Mouse (Mus musculus) midbrain, embryonic 10.5 days (tissue): ENCODE data around the gene Trmt112. TPM values are rescaled to one million over a fixed set of nuclear protein-coding genes. Genes with fewer than 3 reads are reported as not detected.

Experiments used
- DNase-seq: peaks from one replicate; pipeline ENCODE4 v3.0.0-alpha.2; 2017; ENCODE audit warnings: low spot score
- H3K27ac ChIP-seq: fragments of 300-500 bp; sonication (generic); replicated peaks from 2 replicates; pipeline ENCODE4 v1.5.1; 2016; ENCODE audit warnings: mild to moderate bottlenecking
- H3K27me3 ChIP-seq: fragments of 300-500 bp; sonication (generic); 2 replicates; pipeline ENCODE4 v1.6.1; 2016; ENCODE audit warnings: low read depth, mild to moderate bottlenecking; ENCODE audit not compliant: poor library complexity, severe bottlenecking
- H3K36me3 ChIP-seq: fragments of 300-500 bp; sonication (generic); 2 replicates; pipeline ENCODE4 v1.6.1; 2016; ENCODE audit warnings: mild to moderate bottlenecking, moderate library complexity
- H3K4me1 ChIP-seq: fragments of 300-500 bp; sonication (generic); 2 replicates; pipeline ENCODE4 v1.6.1; 2016
- H3K4me3 ChIP-seq: fragments of 300-500 bp; sonication (generic); 2 replicates; pipeline ENCODE4 v1.5.1; 2016; ENCODE audit warnings: mild to moderate bottlenecking, moderate library complexity
- H3K9me3 ChIP-seq: fragments of 300-500 bp; sonication (generic); replicated peaks from 2 replicates; pipeline ENCODE4 v1.6.1; 2016; ENCODE audit warnings: mild to moderate bottlenecking
- WGBS: fragments of 180-500 bp; shearing (Covaris S2); methylation state at CpG from one replicate; pipeline ENCODE4 v1.1.7; 2016; 5-methylcytosine and 5-hydroxymethylcytosine counted together
- polyA plus RNA-seq: library from polyadenylated mRNA; unstranded; fragments of >200 nt; fragmentation: Nextera tagmentation; extraction: Ambion mirVana; gene quantifications from 2 replicates; pipeline ENCODE4 v1.2.1, GENCODE M21; 2016

The Trmt112 gene
- polyA plus RNA-seq, 1 experiment from 2014 or later = 156 TPM

GRCm38 (mm10) chr19:6921647-6922567, 12.4 kb downstream of the Trmt112 start, which contains the start of gene Esrra:
Gene Esrra (minus strand): TSS chr19:6921813.
- no peaks in the 10 kb centered on the region for H3K36me3 ChIP-seq
- DNase-seq = peak; percentile 100
- H3K9me3 ChIP-seq = no peaks in the 10 kb centered on the region; the same call in 1 of the 2 replicates
- WGBS = under 1% methylated on average over 63 of the region's 66 CpGs
- peaks cover 49% of the 10 kb centered on the region for H3K27me3 ChIP-seq
- H3K27ac ChIP-seq = peak within 1 kb of the TSS; percentile 95
- peak within 1 kb of the TSS; percentile 76 for H3K4me3 ChIP-seq
- H3K4me1 ChIP-seq = peaks cover 55% of the 10 kb centered on the region

DNA sequence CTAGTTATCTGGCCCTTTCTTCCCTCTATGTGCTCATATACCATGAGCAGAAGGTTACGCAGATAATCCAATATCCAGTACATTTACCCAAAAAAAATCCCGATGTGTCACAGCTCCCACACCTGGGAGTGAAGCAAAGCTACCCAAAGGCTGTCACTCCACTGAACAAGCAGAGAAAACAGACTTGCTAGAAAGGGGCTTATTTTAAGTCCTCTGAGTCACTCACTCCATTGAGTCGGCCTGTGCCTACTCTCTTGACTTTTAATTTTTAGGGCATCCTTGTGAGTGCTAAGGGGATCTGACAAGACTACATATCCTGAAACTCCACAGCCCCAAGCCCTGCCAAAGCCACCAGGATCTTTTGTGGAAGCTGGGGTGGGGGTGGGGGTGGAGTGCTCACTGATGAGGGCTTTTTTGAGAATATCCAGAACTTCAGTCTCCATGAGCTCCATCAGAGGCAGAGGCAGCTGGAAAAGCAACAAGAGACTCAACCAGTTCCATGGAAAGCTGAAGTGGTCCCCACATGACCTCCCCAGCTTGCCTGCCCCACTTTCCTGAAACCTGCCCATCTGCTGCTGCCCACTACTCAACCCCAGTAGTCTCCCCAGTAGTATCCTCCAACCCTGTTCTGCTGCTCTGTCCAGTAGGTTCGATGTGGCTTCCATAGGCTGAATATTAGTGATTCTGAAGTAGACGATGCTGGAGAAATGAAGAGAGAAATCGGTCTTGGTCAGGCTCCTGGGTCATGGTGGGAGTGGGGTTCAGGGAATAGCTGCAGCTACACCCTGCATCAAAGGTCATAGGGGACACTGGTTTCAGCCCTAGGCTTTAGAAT, 13.6 kb downstream of the Trmt112 start:
- DNase-seq = no peak
- H3K4me1 ChIP-seq = peaks cover 66% of the 10 kb centered on the region
- no peaks in the 10 kb centered on the region; the same call in 1 of the 2 replicates for H3K9me3 ChIP-seq
- WGBS = 63% methylated on average over 6 of the region's 6 CpGs
- H3K4me3 ChIP-seq = peak overlapping the region; percentile 76; the same call in 1 of the 2 replicates
- no peaks in the 10 kb centered on the region for H3K36me3 ChIP-seq
- no peak overlapping the region for H3K27ac ChIP-seq
- H3K27me3 ChIP-seq = peaks cover 61% of the 10 kb centered on the region

DNA sequence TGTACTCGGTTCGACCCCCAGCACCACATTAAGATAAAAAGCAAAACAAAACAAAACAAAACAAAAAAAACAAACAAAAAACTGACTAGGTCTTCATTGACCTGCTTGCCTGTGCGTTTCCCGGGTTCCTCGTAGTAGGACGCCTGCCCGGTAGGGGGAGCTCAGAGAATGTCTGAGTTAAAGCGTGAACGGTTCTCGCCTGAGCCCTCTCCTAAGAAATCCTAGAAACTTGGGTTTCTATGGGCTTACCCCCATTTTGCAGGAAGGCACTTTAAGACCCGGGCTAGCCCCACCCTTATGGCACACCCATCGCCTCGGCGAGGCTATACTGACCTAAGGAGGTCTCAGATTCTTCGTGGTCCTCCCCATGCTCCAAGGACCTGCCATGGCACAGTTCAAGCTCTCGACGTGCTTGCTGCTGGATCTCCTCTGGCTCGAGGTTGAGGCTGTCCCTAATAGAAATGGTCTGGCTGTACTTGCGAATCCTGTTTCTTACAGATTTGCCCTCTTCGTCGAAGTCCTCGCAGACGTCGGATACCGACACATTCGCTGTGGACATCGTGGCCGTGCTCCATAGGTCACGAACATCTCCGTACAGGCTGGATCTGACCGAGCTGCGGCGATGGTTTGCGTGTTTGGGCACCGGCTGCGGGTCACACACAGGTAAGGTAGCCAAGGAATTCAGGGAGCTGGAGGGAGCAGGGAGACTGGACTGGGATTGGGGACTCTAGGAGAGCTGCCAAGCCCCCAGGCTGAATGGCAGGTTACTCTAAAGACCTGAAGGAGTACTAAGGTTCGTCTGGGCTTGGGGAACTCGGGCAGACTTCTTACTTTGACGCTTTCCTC, 15.2 kb downstream of the Trmt112 start:
- peak; percentile 77 for DNase-seq
- no peaks in the 10 kb centered on the region; the same call in 1 of the 2 replicates for H3K9me3 ChIP-seq
- peaks cover 65% of the 10 kb centered on the region for H3K4me1 ChIP-seq
- no peaks in the 10 kb centered on the region for H3K36me3 ChIP-seq
- 5% methylated on average over 39 of the region's 39 CpGs for WGBS
- H3K27me3 ChIP-seq = peaks cover 77% of the 10 kb centered on the region
- peak overlapping the region; percentile 24 for H3K4me3 ChIP-seq
- no peak overlapping the region for H3K27ac ChIP-seq

GRCm38 (mm10) chr19:6925307-6925573, 15.7 kb downstream of the Trmt112 start, which contains the start of gene Catsperz:
Gene Catsperz (minus strand): TSS chr19:6925380.
- Histone ChIP-seq H3K4me1 (peaks cover 60% of the 10 kb centered on the region), H3K27ac (no peak within 1 kb of the TSS), H3K9me3 (no peaks in the 10 kb centered on the region; the same call in 1 of the 2 replicates), H3K36me3 (no peaks in the 10 kb centered on the region), H3K4me3 (peak within 1 kb of the TSS; percentile 24), H3K27me3 (peaks cover 82% of the 10 kb centered on the region)
- no peak for DNase-seq
- 6% methylated on average over 9 of the region's 9 CpGs for WGBS

DNA sequence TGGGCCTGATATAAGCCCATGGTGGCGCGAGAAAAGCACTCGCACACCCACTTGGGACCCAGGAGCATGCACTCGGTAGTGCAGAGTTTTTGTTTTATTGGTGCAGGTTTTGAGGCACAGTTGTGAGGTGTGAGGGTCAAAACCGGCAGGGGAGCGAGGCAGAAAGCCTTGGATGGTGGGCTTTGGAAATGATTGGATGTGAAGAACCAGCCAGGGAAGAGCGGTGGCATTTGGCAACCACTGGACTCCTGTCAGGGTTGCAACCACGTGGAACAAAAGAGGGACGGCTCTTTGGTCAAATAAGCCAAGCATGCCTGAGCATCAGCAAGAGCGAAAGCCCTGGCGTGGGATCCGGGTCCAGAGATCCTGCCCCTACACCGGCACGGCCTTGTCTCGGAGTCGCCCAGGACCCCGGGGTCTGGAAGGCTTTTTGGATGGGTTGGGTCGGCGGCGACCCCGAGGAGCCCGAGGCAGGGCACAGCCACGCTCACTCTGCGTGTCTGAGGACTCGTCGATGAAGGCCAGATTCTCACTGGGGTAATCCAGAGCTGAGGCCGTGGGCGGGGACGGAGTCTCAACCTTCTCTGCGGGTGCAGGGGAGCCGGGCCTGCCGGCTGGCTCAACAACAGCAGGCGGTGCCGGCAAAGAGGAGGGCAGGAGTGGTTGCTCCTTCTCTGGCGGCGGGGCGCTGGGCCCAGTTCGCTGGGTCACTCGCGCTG, 16.3 kb downstream of the Trmt112 start:
- WGBS = 5% methylated on average over 40 of the region's 40 CpGs
- H3K27me3 ChIP-seq = peaks cover 87% of the 10 kb centered on the region
- no peaks in the 10 kb centered on the region for H3K36me3 ChIP-seq
- peaks cover 54% of the 10 kb centered on the region for H3K4me1 ChIP-seq
- H3K27ac ChIP-seq = no peak overlapping the region
- H3K9me3 ChIP-seq = no peaks in the 10 kb centered on the region; the same call in 1 of the 2 replicates
- DNase-seq = no peak
- H3K4me3 ChIP-seq = peak overlapping the region; percentile 24

GRCm38 (mm10) chr19:6926559-6927255, 17.2 kb downstream of the Trmt112 start:
- no peak overlapping the region for H3K27ac ChIP-seq
- peaks cover 54% of the 10 kb centered on the region for H3K4me1 ChIP-seq
- H3K9me3 ChIP-seq = no peaks in the 10 kb centered on the region; the same call in 1 of the 2 replicates
- 9% methylated on average over 26 of the region's 26 CpGs for WGBS
- DNase-seq = peak; percentile 45
- H3K36me3 ChIP-seq = no peaks in the 10 kb centered on the region
- H3K4me3 ChIP-seq = peak overlapping the region; percentile 42
- H3K27me3 ChIP-seq = peaks cover 97% of the 10 kb centered on the region

GRCm38 (mm10) chr19:6928080-6928479, 18.6 kb downstream of the Trmt112 start:
- Histone ChIP-seq H3K9me3 (no peaks in the 10 kb centered on the region; the same call in 1 of the 2 replicates), H3K27me3 (peaks cover 100% of the 10 kb centered on the region), H3K36me3 (no peaks in the 10 kb centered on the region), H3K4me3 (no peak overlapping the region; the same call in 1 of the 2 replicates), H3K4me1 (peaks cover 44% of the 10 kb centered on the region), H3K27ac (no peak overlapping the region)
- WGBS = 8% methylated on average over 9 of the region's 9 CpGs
- no peak for DNase-seq

DNA sequence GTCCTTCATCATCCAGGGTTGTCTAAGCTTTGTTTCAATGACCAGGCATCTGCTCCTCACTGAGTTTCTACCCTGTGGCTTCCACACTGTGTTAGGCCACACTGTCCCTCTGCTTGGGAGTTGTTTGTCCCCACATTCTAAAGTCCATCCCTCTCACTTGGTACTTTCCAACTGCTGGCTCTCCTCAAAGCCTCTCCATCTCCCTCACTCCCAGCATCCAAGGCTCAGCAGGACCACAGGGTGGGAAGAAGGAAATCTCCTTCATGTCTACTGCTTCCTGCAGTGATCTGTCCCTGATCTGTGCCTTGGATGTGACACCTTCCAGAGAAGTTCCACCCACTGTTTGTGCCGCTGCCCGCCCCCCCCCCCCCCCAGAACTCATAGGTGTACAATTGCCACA, 21.5 kb downstream of the Trmt112 start:
- no peaks in the 10 kb centered on the region; the same call in 1 of the 2 replicates for H3K9me3 ChIP-seq
- no peak for DNase-seq
- peaks cover 42% of the 10 kb centered on the region for H3K4me1 ChIP-seq
- WGBS = 0% methylated on average over 2 of the region's 2 CpGs
- H3K27ac ChIP-seq = no peak overlapping the region
- no peaks in the 10 kb centered on the region for H3K36me3 ChIP-seq
- H3K27me3 ChIP-seq = peaks cover 100% of the 10 kb centered on the region
- H3K4me3 ChIP-seq = no peak overlapping the region

GRCm38 (mm10) chr19:6932018-6932417, 22.5 kb downstream of the Trmt112 start:
- no peaks in the 10 kb centered on the region for H3K9me3 ChIP-seq
- H3K4me3 ChIP-seq = no peak overlapping the region
- H3K27me3 ChIP-seq = peaks cover 95% of the 10 kb centered on the region
- WGBS = 48% methylated on average over 1 of the region's 1 CpGs
- no peaks in the 10 kb centered on the region for H3K36me3 ChIP-seq
- H3K4me1 ChIP-seq = peaks cover 32% of the 10 kb centered on the region
- DNase-seq = no peak
- no peak overlapping the region for H3K27ac ChIP-seq

- WGBS = 18% methylated on average over 4 of the region's 4 CpGs
- no peak for DNase-seq
- no peak overlapping the region for H3K4me3 ChIP-seq
- H3K4me1 ChIP-seq = peaks cover 23% of the 10 kb centered on the region
- H3K27me3 ChIP-seq = peaks cover 85% of the 10 kb centered on the region
- no peak overlapping the region for H3K27ac ChIP-seq
- H3K9me3 ChIP-seq = no peaks in the 10 kb centered on the region
- H3K36me3 ChIP-seq = 0 out of 2 replicates have a peak, but pooled peaks cover 1% of the 10 kb centered on the region
These were observed 23.6 kb downstream of the Trmt112 start for GRCm38 (mm10) chr19:6933102-6933435.
